Mouse (Mus musculus) right cerebral cortex, postnatal 4 days (tissue): ENCODE measurements at regions not wholly inside any gene's neighbourhood (a gene's known extent, or its start where the extent isn't known, plus 50 kb on each side); places are given as distances from the start of the nearest gene placed in this dataset.

ENCODE experiments used
- DNase-seq: peaks from one replicate; pipeline ENCODE4 v3.0.0-alpha.2; 2022

DNA sequence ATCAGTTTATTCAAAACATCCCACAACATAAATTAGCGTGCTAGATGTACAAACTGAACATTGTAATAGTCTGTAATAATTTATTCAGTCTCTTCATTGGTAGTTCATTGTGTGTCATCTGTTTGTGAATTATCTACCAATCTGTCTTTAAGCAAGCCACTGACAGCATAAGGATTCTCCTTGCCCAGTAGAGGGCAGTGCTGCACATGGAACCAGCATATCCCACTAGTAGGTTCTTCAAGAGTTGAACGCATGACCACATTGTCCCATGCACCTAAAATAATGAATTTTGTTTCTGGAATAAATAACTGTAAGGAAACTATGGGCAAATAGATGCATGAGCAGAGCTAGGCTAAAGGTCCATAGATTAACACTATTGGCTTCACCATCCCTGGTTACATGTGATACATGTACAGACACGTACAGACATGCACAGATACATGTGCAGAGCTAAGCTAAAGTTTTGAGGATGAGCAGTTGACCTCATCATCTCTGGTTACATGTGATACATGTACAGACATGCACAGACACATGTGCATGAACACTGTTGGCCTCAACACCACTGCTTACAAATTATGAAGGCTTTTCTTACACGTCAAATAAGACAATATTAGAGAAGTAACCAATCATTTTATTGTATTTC, 143.0 kb upstream of the Ctnnd2 start:
- peak; percentile 76 for DNase-seq

DNA sequence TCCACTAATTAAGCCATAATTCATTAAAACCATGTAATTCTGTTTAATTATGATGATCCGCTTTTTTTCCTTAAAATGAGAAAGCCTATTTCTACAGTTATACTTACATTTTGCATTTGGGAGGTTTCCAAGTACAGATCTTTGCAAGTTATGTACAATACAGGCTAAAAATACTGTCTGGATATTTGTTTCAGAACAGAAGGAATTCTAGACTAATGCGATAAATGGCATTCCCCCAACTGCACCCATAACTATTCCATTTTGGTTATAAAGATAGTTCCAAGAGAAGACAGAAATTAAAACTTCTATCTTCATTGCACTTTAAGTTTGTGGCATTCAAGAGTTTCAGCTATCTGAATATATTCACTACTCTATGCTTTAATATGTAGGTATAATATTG, 137.0 kb upstream of the Ctnnd2 start:
- DNase-seq = no peak

DNA sequence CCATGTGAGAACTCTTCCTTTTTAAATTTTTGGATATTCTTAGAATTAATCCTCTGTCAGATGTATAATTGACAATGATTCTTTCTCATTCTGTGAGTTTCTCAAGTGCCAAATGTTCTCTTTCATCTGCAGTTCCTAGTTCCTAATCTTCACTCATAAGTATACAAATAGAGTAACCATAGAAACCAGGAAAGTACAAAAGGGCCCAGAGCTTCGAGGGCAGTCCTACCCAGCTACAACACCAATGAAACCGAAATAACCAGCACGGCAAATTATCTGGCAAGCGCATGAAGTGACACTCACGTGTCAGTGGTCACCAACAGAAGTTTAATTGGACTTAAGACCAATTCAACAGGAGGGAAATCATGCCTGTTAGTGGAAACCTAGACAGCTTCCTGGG, 121.5 kb upstream of the Ctnnd2 start:
- no peak for DNase-seq

DNA sequence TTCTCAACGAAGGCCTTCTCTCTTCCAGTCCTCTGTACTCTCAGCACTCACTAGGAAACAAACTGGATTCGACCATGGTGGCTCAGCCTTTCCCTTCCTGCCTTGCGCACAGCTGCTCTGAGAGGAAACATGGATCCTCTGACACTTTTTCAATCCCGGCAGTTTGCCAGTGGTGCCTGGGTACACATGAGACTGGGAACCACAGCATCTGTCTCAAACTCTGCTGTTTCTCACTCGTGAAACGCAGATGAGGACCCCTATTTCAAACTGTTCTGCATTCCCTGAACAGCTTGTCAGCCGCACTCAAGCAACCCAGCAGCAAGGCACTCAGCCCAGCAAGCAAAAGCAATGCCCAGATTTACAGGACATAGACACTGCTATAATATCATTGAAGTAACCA, 112.6 kb upstream of the Ctnnd2 start:
- peak; percentile 56 for DNase-seq

DNA sequence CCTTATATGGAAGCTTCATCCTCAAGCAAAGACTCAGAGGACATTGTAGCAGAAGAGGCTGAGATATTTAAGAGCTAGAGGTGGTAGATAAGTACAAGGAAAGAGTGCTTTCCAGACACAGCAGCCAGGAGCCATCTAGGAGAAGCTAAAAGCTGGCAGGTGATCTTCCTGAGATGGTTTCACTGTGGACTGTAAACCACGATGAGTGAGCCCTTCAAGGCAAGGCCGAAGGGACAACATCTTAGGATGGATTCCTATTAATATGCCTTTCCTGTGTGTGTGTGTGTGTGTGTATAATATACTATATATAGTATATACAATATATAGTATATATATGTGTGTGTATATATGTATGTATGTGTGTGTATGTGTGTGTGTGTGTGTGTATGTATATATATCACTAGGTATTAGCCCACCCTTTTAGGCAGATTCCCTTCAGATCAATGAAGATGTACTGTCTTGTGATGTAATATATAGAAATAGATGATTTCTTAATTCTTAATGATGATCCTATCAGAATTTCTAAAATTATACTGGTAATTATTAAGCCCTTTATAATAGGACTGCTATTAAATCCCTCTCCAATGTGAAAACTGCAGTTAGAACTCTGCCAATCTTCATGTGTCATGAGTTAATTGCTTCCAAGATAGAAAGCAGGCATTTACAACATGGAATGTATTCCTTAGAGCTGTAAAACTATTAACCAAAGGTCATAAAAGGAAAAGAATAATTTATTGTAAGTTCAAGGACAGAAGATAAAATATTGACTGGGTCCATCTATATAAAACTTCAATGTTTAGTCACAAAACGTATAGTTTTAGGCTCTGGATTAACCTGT, 111.7 kb upstream of the Ctnnd2 start:
- DNase-seq = no peak

DNA sequence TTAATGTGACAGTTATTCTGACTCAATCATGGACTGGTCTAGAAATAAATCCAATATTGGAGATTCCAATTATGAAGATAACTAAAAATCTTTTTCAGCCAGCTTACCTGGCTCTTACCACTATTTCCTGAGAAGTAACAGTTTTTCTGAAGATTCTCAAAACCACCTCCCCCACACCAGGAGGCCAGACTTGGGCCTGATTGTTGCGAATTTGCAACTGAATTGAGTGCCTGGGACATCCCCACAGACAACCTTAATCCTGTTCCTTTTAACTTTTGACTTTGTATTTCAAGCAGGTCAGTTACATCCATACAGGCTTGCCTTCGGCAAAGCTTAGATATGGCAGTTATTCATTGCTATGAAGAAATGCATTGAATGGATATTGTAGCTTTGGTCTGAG, 100.7 kb upstream of the Ctnnd2 start:
- no peak for DNase-seq

DNA sequence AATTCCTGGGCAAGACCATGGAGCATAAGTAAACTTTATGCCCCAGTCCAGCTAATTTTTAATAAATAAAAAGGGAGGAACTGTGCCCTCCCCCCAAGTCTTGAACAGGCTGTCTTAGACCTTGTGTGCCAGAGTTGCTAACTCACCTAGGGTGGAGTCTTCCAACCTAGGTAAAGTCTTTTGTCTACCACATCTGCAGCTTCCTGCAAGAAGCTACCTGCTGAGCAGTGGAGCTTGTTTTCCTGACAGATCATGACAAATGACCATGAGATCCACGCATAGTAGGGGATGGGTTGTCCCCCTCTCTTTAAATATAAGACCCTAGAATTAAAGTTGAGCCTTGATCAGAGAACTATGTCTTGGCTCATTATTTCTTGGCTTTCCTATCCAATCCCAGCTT, 100.1 kb upstream of the Ctnnd2 start:
- no peak for DNase-seq

DNA sequence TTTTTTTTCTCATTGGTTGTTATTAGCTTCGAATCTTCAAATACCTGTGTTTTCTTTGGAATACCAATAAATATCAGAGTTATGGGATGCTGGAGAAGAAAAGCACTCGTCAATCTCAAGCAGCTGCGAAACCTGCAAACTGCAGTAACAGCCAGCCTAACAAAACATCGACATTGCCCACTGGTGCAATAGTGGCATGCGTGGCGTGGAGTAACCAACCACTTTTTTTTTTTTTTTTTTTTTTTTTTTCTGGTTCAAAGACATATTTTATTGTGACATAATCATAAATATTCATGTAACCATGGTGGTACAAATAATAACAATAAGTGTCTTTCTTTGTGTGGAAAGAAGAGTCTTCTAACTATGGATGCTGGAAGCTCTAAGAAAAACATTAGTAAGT, 85.3 kb upstream of the Ctnnd2 start:
- DNase-seq = no peak

DNA sequence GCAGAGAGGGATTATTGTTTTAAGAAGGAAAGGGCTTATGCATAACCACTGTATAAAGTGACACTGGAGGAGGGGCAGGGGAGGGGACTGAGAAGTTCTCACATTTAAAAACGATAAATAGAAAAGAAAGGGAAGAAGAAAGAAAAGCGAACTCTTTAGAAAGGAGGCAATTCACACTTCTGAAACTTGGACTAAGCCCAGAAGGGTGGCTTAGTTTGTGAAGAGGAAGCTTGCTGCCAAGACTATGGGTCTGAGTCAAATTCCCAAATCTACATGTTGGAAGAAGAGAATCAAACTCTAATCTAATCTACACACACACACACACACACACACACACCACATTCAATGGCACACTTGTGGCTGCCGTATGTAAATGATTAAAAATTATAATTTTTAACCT, 50.3 kb upstream of the Ctnnd2 start:
- DNase-seq = no peak
